Mouse (Mus musculus): ENCODE data around the gene Aldh1l1. TPM values are rescaled to one million over a fixed set of nuclear protein-coding genes. Genes with fewer than 3 reads are reported as not detected.

The Aldh1l1 gene
- total and polyA plus RNA-seq, 2 experiments = 897 to 1,237 TPM

DNA sequence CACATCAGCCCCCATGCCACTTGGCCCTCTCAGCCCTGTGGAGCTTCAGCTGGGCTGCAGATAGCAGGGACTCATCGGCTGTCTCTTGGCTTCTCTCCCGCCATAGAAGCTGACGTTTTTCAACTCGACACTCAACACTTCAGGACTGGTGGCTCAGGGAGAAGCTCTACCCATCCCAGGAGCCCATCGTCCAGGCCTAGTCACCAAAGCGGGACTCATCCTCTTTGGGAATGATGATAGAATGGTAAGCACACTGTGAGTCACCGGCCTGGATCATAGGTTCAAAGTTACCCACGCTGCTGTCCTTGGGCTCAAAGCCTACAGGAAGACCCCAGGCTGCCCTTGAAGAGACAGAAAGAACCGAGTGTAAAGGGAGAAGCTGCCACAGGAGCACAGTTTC is 78.0 kb downstream of the Aldh1l1 start:
- Histone ChIP-seq H3K36me3 (ENCODE audit: control insufficient read depth, insufficient read depth, low read length) (peaks cover 77% of the 10 kb centered on the region), H3K4me3 (ENCODE audit: insufficient read depth, low read depth, low read length) (no peak overlapping the region), H3K4me1 (ENCODE audit: control insufficient read depth, insufficient read depth, low read length) (no peaks in the 10 kb centered on the region), H3K27ac (replicated peaks; ENCODE audit: insufficient read depth, low read depth, low read length) (no peak overlapping the region), H3K9ac (ENCODE audit: low read depth, low read length) (no peak overlapping the region), H3K27me3 (ENCODE audit: control insufficient read depth, insufficient read depth, low read length) (no peaks in the 10 kb centered on the region), H3K79me2 (ENCODE audit: control insufficient read depth, insufficient read depth, low read length) (peaks cover 2% of the 10 kb centered on the region; the same call in 1 of the 2 replicates)
- TF ChIP-seq POLR2A (IDR thresholded peaks at IDR 0.05; ENCODE audit: extremely low read depth, insufficient read depth, low read length) = no peak
- TF ChIP-seq CTCF (IDR thresholded peaks at IDR 0.05; ENCODE audit: low read depth, low read length) = no peak
- no peak for DNase-seq (ENCODE audit: extremely low read depth, low read depth, low spot score)
- WGBS = 83% methylated on average over 9 of the region's 9 CpGs

DNA sequence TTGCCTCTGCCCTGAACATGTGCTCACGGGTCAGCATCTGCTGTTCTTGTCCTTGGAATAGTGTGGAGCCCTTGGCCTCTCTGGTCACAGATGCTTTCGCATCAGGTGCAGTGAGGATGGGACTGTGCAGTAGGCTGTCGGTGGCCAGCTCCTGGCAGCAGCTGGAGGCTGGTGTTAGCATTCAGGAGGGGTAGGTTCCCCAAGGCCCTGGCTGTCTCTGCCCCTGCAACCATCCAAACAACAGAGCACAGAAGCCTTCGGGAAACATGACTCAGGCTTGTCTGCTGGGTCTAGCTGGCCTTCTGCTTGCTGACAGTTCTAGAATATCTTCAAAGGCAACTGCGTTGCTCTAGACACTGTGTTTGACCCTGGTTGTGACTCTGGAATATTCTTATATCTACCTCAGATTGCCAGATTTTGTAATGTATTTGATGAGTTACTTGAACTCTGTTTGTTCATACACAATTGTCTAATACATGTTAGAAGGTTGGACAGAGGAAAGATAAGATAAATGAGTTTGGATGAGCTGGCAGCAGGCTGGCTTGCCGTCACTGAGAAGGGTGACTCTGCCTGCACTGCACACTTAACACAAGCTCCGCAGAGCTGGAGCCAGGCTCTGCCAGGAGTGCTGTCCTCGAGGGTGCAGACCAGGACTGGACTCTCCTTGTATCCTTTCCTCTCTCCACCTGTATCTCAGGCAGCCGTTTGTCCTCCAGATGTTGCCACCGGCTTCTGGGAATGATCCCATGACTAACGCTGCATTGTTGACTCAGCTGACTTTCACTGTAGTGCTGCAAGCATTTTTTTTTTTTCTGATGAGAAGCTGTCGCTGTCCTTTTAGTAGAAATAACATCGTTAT is 79.4 kb downstream of the Aldh1l1 start:
- H3K27me3 ChIP-seq (ENCODE audit: control insufficient read depth, insufficient read depth, low read length) = no peaks in the 10 kb centered on the region
- no peak for DNase-seq (ENCODE audit: extremely low read depth, low read depth, low spot score)
- no peak overlapping the region for H3K27ac ChIP-seq (replicated peaks; ENCODE audit: insufficient read depth, low read depth, low read length)
- no peak for TF ChIP-seq POLR2A (IDR thresholded peaks at IDR 0.05; ENCODE audit: extremely low read depth, insufficient read depth, low read length)
- no peak for TF ChIP-seq CTCF (IDR thresholded peaks at IDR 0.05; ENCODE audit: low read depth, low read length)
- H3K9ac ChIP-seq (ENCODE audit: low read depth, low read length) = no peak overlapping the region
- H3K36me3 ChIP-seq (ENCODE audit: control insufficient read depth, insufficient read depth, low read length) = peaks cover 75% of the 10 kb centered on the region
- no peak overlapping the region for H3K4me3 ChIP-seq (ENCODE audit: insufficient read depth, low read depth, low read length)
- WGBS = 37% methylated on average over 13 of the region's 13 CpGs
- no peaks in the 10 kb centered on the region for H3K4me1 ChIP-seq (ENCODE audit: control insufficient read depth, insufficient read depth, low read length)
- no peaks in the 10 kb centered on the region for H3K79me2 ChIP-seq (ENCODE audit: control insufficient read depth, insufficient read depth, low read length)

DNA sequence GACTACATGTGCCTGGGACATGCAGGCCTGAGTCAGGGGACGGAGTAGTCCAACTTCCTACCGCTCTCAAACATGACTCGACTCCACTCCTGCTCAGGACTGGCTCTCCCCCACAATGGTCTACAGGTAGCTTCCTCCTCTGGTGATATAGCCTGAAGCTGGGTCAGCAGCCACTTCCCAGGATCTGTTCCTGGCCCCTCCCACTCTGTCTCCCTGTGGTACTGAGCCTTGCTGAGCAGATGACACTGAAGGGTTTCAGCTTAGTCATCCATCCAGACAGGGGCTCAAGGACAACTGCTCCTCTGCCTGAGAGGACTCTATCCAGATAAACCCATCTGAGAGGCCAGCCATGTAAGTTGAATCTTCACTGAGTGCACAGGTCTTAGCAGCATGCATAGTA is 81.3 kb downstream of the Aldh1l1 start:
- Histone ChIP-seq H3K79me2 (ENCODE audit: control insufficient read depth, insufficient read depth, low read length) (no peaks in the 10 kb centered on the region), H3K36me3 (ENCODE audit: control insufficient read depth, insufficient read depth, low read length) (peaks cover 68% of the 10 kb centered on the region), H3K27me3 (ENCODE audit: control insufficient read depth, insufficient read depth, low read length) (no peaks in the 10 kb centered on the region), H3K4me3 (ENCODE audit: insufficient read depth, low read depth, low read length) (no peak overlapping the region), H3K27ac (replicated peaks; ENCODE audit: insufficient read depth, low read depth, low read length) (no peak overlapping the region), H3K4me1 (ENCODE audit: control insufficient read depth, insufficient read depth, low read length) (no peaks in the 10 kb centered on the region), H3K9ac (ENCODE audit: low read depth, low read length) (no peak overlapping the region)
- no peak for DNase-seq (ENCODE audit: extremely low read depth, low read depth, low spot score)
- TF ChIP-seq POLR2A (IDR thresholded peaks at IDR 0.05; ENCODE audit: extremely low read depth, insufficient read depth, low read length) (no peak), CTCF (IDR thresholded peaks at IDR 0.05; ENCODE audit: low read depth, low read length) (no peak)
- whole genome bisulfite sequencing = 78% methylated on average over 3 of the region's 3 CpGs

DNA sequence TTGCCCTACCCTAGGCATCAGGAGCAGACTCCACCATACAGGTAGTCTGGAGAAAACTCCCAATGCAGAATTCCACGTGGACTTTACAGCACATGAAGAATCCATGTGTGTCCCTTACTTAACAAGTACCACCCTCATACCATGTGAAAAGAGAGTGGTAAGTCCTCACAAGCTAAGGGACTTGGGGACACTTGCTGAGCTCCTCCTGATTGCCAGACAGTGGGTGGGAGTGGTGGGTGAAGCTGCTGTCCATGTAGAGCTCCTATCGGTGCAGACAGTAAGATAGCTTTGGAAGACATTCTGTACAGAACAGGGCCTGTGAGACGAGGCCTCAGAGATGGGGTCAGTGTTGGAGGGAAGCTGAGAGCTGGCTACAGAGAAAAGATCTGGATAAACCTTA is 81.7 kb downstream of the Aldh1l1 start:
- Histone ChIP-seq H3K27me3 (ENCODE audit: control insufficient read depth, insufficient read depth, low read length) (no peaks in the 10 kb centered on the region), H3K4me1 (ENCODE audit: control insufficient read depth, insufficient read depth, low read length) (no peaks in the 10 kb centered on the region), H3K36me3 (ENCODE audit: control insufficient read depth, insufficient read depth, low read length) (peaks cover 67% of the 10 kb centered on the region), H3K27ac (replicated peaks; ENCODE audit: insufficient read depth, low read depth, low read length) (no peak overlapping the region), H3K4me3 (ENCODE audit: insufficient read depth, low read depth, low read length) (no peak overlapping the region), H3K79me2 (ENCODE audit: control insufficient read depth, insufficient read depth, low read length) (no peaks in the 10 kb centered on the region), H3K9ac (ENCODE audit: low read depth, low read length) (no peak overlapping the region)
- TF ChIP-seq POLR2A (IDR thresholded peaks at IDR 0.05; ENCODE audit: extremely low read depth, insufficient read depth, low read length) (no peak), CTCF (IDR thresholded peaks at IDR 0.05; ENCODE audit: low read depth, low read length) (no peak)
- 68% methylated on average over 3 of the region's 3 CpGs for WGBS
- no peak for DNase-seq (ENCODE audit: extremely low read depth, low read depth, low spot score)

DNA sequence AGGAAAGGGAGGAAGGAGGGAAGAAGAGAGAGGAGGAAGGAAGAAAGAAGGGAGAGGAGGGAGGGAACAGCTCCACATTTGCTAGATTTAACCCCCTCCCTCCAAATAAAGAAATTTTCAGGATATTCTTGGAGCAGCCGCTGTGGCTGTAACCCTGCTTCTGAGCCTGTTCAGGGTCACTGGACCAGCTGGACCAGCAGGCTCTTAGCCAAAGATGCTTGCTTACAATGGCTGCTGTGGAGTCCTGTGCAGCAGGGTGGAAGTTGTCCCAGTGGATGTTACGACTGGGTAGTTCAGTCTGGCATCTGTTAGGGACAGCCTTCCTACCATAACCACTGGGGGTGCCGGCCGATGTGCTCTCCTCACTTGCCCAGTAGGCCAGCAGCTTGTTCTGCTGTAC is 82.5 kb downstream of the Aldh1l1 start:
- no peaks in the 10 kb centered on the region for H3K27me3 ChIP-seq (ENCODE audit: control insufficient read depth, insufficient read depth, low read length)
- H3K36me3 ChIP-seq (ENCODE audit: control insufficient read depth, insufficient read depth, low read length) = peaks cover 64% of the 10 kb centered on the region
- no peak overlapping the region for H3K4me3 ChIP-seq (ENCODE audit: insufficient read depth, low read depth, low read length)
- H3K4me1 ChIP-seq (ENCODE audit: control insufficient read depth, insufficient read depth, low read length) = no peaks in the 10 kb centered on the region
- WGBS = 67% methylated on average over 4 of the region's 4 CpGs
- no peak overlapping the region for H3K9ac ChIP-seq (ENCODE audit: low read depth, low read length)
- DNase-seq (ENCODE audit: extremely low read depth, low read depth, low spot score) = no peak
- TF ChIP-seq POLR2A (IDR thresholded peaks at IDR 0.05; ENCODE audit: extremely low read depth, insufficient read depth, low read length) (no peak), CTCF (IDR thresholded peaks at IDR 0.05; ENCODE audit: low read depth, low read length) (no peak)
- no peak overlapping the region for H3K27ac ChIP-seq (replicated peaks; ENCODE audit: insufficient read depth, low read depth, low read length)
- H3K79me2 ChIP-seq (ENCODE audit: control insufficient read depth, insufficient read depth, low read length) = no peaks in the 10 kb centered on the region

DNA sequence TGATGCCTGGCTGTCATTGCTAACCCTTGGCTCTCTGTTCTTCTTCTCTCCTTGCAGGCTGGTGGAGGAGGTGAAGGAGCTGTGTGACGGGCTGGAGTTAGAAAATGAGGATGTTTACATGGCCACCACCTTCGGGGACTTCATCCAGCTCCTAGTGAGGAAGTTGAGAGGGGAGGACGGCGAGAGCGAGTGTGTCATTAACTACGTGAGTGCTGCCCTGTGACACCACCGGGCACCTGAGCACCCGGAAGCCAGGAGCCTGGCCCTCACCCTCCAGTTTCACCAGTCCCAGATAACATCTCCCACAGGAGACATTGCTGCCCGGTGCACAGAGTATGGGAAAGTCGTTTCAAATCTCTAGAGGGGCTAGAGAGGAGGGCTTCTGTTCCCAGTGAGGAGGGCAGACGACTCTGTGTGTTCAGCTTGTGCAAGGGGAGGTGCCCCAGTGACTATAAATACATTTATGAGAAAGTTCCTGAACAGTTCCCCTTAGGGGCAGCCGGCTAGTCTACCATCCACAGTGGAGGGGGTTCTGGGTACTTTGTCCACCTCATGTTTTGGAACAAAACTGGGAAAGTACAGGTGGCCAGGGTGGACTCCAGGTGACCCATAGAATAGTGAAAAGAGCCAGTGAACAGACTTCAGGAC is 83.6 kb downstream of the Aldh1l1 start:
- Histone ChIP-seq H3K27me3 (ENCODE audit: control insufficient read depth, insufficient read depth, low read length) (no peaks in the 10 kb centered on the region), H3K4me1 (ENCODE audit: control insufficient read depth, insufficient read depth, low read length) (no peaks in the 10 kb centered on the region), H3K9ac (ENCODE audit: low read depth, low read length) (no peak overlapping the region), H3K27ac (replicated peaks; ENCODE audit: insufficient read depth, low read depth, low read length) (no peak overlapping the region), H3K79me2 (ENCODE audit: control insufficient read depth, insufficient read depth, low read length) (no peaks in the 10 kb centered on the region), H3K4me3 (ENCODE audit: insufficient read depth, low read depth, low read length) (no peak overlapping the region), H3K36me3 (ENCODE audit: control insufficient read depth, insufficient read depth, low read length) (peaks cover 54% of the 10 kb centered on the region)
- no peak for DNase-seq (ENCODE audit: extremely low read depth, low read depth, low spot score)
- WGBS = 67% methylated on average over 12 of the region's 12 CpGs
- TF ChIP-seq POLR2A (IDR thresholded peaks at IDR 0.05; ENCODE audit: extremely low read depth, insufficient read depth, low read length) (no peak), CTCF (IDR thresholded peaks at IDR 0.05; ENCODE audit: low read depth, low read length) (no peak)

All from liver, adult 2 months (tissue).